Mouse (Mus musculus): Measurements from ENCODE around the gene Gm30302.
"Not testable (repeated sequence)": the region's sequence is repeated elsewhere in the genome, so short reads cannot be mapped to it uniquely, and the experiment has no call there.

Gm30302 gene

GRCm38 (mm10) chr13:49798901-49799300 lies at the start of gene Gm30302:
Gene Gm30302 (minus strand): TSS chr13:49799001.
- no peak for DNase-seq

GRCm38 (mm10) chr13:49846751-49847150 lies 48.0 kb upstream of the Gm30302 start:
- no peak for DNase-seq

DNA sequence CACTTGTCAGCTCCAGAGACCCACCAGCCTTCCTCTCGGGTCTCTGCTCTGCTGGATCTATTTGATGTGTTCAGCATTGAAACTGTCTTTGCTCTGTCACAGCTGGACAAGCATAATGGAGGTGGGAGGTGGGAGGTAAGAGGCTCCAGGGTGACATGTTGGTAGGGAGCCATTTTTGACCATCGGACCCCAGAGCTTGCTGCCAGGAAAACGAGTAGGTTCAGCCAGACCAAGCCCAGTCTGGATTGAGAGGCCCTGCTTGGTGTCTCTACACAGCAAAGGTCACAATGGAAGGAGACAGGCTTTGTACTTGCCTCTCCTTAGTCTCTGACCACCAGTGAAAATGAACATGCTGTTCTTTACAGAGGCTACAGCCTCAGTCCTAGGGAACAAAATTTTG lies 47.3 kb upstream of the Gm30302 start:
- DNase-seq = no peak

- no peak for DNase-seq
Observed at GRCm38 (mm10) chr13:49845663-49846062, 46.9 kb upstream of the Gm30302 start.

GRCm38 (mm10) chr13:49844071-49844470 lies 45.3 kb upstream of the Gm30302 start:
- no peak for DNase-seq

- no peak for DNase-seq
Observed at GRCm38 (mm10) chr13:49841186-49841585, 42.4 kb upstream of the Gm30302 start.

GRCm38 (mm10) chr13:49830355-49830754 lies 31.6 kb upstream of the Gm30302 start:
- no peak for DNase-seq

- DNase-seq = no peak
Observed at GRCm38 (mm10) chr13:49825300-49825699, 26.5 kb upstream of the Gm30302 start.

GRCm38 (mm10) chr13:49814958-49815357 lies 16.2 kb upstream of the Gm30302 start:
- no peak for DNase-seq

GRCm38 (mm10) chr13:49814420-49814819 lies 15.6 kb upstream of the Gm30302 start:
- no peak for DNase-seq

DNA sequence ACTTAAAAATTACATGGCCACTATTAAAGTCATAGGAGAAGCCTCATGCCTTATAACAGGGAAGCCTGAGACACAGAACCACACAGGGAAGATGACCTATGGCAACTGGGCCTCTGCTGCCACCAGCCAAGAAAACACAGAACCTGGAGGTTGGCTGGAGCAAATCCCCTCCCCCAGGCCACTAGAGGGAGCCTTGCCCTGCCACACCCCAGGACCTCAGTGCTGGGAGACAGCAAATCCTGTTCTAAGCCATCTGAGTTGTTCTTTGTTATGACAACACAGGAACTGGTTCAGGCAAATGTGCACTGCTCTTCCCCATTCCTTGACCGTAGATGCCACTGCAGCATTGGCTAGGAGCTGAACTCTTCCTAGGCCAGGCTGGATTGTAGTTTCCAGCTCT lies 8.3 kb upstream of the Gm30302 start:
- no peak for DNase-seq

DNA sequence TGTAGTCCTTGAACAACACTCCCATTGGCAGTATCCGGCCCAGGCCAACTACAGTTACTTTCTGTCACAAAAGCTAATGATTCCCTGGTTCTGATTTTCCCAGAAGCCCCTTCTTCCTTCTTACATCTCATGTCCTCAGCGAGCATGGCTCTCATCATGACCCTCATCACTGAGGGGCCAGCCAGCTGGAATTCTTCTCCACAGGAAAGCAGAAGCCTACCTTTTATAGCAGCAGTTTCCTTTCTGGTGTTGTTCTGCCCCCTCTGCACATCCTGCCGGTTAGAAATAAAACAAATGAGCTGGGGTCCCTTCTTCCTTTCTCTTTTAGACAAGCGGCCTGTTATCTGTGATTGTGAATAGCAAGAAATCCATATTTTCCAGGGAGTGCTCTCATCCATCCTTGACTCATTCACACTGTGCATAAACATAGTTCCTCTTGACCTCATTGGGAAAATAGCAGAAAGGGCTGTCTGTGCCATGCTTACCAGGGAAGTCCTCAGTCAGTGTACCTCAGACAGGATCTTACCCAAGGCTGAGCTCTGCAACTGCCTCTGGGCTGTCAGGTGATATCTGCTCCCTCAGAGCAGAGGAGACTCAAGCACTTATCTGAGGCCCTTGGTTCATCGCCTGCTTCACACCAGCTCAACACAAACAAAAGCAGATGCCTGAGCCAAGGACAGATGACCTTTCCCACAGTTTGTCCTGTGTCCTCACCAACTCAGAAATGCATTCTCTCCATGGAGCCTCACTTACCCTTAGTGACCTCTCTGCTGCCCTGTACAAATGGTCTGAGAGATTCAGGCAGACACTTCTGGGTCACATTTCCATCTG lies 10.0 kb downstream of the Gm30302 start:
- no peak for DNase-seq

DNA sequence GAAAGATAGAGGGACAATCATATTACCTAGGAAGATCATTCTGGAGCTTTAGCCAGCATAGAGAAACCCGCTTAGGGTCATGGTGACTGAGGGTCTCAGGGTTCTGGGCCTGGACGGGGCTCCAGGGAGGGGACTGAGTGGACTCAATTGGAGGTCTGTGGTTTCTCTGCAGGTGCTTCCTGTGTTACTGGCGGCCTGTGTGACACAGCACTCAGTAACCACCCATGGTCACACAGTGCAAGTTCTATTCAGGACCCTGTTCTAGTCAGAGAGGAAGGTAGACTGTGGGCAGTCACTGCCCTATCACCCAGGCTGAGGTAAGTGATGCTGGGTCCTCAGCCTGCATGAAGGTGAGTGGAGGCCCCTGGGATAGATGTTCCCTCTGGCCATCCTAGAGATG lies 14.9 kb downstream of the Gm30302 start:
- DNase-seq = no peak

GRCm38 (mm10) chr13:49771536-49771935 lies 27.3 kb downstream of the Gm30302 start:
- not testable (repeated sequence) for DNase-seq

DNA sequence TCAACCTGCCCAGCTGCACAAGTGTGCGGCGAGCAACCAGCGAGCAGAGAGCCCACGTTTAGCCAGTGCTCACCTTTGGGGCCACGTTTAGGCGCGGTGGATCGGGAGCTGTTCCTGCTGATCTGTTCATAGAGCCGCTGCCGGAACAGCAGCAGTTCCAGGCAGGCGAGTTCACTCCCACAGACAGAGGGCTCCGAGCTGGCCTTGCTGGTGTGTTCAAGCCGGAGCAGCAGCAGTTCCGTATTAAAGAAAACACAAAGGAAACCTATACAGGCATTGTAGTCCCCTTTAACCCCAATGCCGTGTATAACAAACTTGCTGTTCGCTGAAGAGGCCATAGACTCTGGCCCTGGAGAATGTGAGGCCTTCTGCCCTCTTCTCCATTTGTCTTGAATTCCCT lies 29.7 kb downstream of the Gm30302 start:
- DNase-seq = no peak

DNA sequence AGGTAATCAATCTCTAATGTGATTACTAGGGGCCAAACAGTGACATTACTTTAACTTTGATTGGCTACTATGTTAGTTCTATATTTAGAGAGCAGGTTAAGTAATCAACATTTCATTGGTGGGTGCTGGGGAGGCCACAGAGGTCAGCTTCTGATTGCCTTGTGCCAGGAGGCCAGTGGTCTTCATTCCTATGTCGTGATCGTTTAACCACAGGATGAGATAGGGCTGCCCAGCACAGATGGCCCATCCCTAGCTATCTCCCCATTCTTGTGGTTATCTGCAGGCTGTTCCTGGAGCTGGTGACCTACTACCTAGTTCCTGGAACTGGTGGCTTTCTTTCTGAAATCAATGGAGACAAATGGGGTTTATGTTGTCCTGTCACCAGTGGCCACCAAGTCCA lies 30.8 kb downstream of the Gm30302 start:
- no peak for DNase-seq

GRCm38 (mm10) chr13:49766269-49766668 lies 32.5 kb downstream of the Gm30302 start:
- no peak for DNase-seq

DNA sequence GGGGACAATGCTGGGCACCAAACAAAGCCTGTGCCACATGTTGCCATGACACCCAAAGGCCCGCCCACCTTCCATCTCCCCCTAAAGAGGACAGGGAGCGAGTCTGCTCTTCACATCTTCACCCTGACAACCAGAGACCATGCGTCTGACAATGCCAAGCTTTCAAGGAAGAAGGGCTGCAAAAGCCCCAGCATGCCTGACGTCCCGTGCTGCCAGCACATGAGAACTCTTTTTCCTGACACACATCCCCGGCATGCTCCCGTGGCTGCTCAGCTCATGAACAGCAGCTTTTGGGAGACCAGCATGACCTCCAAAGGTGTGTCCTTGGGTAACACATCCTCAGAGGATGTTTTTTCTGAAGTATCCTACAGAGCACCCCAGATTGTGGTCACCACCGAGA lies 33.5 kb downstream of the Gm30302 start:
- no peak for DNase-seq

GRCm38 (mm10) chr13:49762208-49762607 lies 36.6 kb downstream of the Gm30302 start:
- no peak for DNase-seq

DNA sequence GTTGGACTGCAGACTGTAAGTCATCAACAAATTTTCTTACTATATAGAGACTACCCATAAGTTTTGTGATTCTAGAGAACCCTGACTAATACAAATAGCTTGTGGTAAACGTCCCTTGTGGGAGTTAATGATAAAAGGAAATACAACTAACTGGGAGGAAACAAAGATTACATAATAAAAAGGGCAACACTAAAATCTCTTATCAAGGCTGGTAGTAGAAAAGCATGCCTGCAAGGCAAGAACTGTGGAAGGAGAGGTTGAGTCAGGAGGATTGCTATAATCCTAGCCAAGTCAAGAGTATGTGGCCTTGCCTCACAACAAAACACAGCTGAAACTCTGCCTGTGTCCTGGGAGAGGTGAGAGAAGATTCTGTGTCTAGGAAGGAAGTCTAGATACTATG lies 38.1 kb downstream of the Gm30302 start:
- no peak for DNase-seq

DNA sequence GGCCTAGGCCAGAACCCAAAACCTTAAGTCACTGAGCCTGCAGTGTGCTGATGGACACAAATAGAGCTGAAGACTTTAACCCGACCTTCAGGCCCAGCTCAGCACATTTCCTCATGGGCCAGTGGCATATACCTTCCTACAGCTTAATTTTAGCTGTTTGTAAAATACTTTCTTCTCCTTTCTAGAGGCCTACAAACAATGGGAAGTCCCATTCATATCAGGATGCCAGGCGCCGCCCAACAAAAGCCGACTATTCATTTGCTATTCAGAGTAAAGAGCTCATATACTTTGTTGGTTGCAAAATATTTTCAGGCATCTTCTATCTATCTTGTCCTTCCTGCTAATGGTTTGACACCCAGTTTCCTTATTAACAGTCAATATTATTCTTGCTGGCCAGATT lies 40.8 kb downstream of the Gm30302 start:
- DNase-seq = no peak

DNA sequence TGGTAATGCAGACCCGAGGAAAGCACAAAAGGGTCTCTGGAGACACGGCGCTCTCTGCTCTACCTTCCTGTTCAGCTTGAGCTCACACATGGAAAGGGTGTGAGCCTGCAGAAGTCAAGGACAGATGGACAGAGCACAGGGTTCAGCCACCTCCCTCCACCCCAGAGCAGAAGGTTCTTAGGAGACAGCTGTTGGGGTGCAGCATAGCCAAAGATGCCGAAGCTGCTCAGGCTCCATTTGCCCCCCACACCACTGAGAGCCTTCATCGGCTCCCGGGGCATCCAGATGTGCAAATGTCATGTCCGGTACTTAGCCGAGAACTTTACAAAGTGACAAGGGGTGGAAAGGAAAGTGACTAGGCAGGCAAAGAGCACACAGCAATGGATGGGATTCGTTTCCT lies 42.2 kb downstream of the Gm30302 start:
- DNase-seq = no peak

DNA sequence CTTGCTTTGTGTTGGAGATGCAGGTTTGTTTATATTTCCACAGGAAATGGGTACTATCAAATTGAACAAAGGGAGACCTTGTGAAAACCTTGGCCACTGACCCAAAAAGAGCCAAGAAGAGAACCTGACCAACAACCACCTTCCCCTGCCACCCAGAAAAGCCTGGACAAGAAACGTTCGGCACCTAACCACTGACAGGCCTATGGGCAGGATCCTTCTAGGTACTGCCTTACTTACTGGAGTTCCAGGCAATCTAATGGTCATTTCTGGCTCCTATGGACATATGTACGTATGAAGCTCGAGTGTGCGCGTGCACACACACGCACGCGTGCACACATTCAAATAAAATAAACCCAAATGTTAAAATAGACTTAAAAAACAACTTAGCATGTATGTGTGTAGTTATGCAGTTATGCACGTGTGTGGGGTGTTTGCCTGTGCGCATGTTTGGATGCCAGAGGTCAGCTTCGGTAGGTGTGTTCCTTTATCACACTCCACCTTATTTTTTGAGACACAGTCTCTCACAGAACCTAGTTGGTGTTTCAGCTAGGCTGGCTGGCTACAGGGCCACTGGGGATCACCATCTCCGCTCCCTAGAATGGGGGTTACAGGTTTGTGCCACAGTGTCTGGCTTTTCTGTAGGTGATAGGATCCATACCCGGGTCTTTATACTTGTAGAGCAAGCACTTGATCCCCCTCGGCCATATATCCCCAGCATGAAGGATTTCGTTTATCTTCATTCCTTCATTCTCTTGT lies 57.3 kb downstream of the Gm30302 start:
- DNase-seq = no peak

- DNase-seq = no peak
Observed at GRCm38 (mm10) chr13:49738011-49738410, 60.8 kb downstream of the Gm30302 start.
